Mouse (Mus musculus) retina, postnatal 1 day (tissue): ENCODE measurements around the gene Arhgap24.
"Not testable (repeated sequence)": the region's sequence is repeated elsewhere in the genome, so short reads cannot be mapped to it uniquely, and the experiment has no call there.

Experiments
- DNase-seq: peaks from one replicate; pipeline ENCODE4 v3.0.0-alpha.2; 2012

The Arhgap24 gene

GRCm38 (mm10) chr5:102904066-102904465 is 422.9 kb downstream of the Arhgap24 start:
- no peak for DNase-seq

- peak; percentile 18 for DNase-seq
These were observed 424.4 kb downstream of the Arhgap24 start for GRCm38 (mm10) chr5:102905441-102906211.

- no peak for DNase-seq
These were observed 439.0 kb downstream of the Arhgap24 start for GRCm38 (mm10) chr5:102920199-102920598.

- no peak for DNase-seq
These were observed 445.6 kb downstream of the Arhgap24 start for GRCm38 (mm10) chr5:102926786-102927185.

GRCm38 (mm10) chr5:102930161-102930560 is 449.0 kb downstream of the Arhgap24 start:
- no peak for DNase-seq

- not testable (repeated sequence) for DNase-seq
These were observed 462.9 kb downstream of the Arhgap24 start for GRCm38 (mm10) chr5:102943864-102944630.

- no peak for DNase-seq
These were observed 465.4 kb downstream of the Arhgap24 start for GRCm38 (mm10) chr5:102946625-102947024.

- no peak for DNase-seq
These were observed 466.0 kb downstream of the Arhgap24 start for GRCm38 (mm10) chr5:102947061-102947711.
